Mouse (Mus musculus) splenic B cell, adult 2 months (primary cell): Measurements from ENCODE around the gene Hacd1.

Source experiments
- DNase-seq: peaks from one replicate; pipeline ENCODE4 v3.0.0-alpha.2; 2011; ENCODE audit warnings: low read depth, low spot score
- H3K27me3 ChIP-seq: 2 replicates; pipeline ENCODE4 v1.6.1; 2012; ENCODE audit warnings: mild to moderate bottlenecking, low read length, moderate library complexity, mixed read lengths; ENCODE audit not compliant: control insufficient read depth, poor library complexity, insufficient read depth, severe bottlenecking
- H3K36me3 ChIP-seq: 2 replicates; pipeline ENCODE4 v1.6.1; 2012; ENCODE audit warnings: mild to moderate bottlenecking, low read length, moderate library complexity, mixed read lengths; ENCODE audit not compliant: control insufficient read depth, poor library complexity, insufficient read depth, severe bottlenecking

Gene Hacd1

DNA sequence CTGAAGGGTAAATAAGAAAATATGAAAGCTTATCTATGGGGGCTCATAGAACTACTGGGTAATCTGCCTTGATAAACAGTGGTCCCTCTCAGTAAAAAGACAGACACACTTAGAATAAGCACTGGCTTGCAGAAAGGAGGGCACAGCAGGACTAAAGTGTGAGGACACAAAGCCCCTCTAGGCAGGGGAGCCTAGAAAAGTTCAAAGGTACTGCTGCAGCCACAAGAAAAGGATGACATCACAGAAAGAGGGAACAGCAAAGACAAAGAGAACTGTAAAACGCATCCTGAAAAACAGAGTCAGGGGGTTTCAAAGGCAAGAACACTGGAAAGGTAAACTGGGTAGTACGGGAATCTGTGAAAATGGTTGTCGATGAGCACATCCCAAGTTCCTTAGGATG lies 2.3 kb downstream of the Hacd1 start:
- Histone ChIP-seq H3K27me3 (no peaks in the 10 kb centered on the region), H3K36me3 (no peaks in the 10 kb centered on the region)
- DNase-seq = no peak

- no peaks in the 10 kb centered on the region for H3K36me3 ChIP-seq
- DNase-seq = no peak
- H3K27me3 ChIP-seq = no peaks in the 10 kb centered on the region
Measured at GRCm38 (mm10) chr2:14048808-14049207, 7.1 kb downstream of the Hacd1 start.

DNA sequence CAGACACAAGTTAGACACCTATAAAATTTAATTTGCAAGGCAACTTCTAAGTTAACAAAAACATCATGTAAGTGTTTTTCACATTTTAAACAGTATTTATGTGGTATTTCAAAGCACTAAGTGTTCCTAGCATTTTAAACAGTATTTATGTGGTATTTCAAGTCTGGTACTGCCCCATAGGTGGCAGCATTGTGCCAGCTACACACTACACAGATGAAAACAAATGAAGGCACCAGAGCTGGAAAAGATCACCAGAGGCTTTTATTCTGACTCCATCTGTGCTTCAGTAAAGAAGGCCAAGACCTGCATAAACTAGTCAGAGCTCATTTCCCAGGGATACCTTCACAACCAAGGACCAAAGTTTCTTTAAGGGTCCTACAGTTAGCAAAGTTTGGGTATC lies 7.6 kb downstream of the Hacd1 start:
- Histone ChIP-seq H3K27me3 (no peaks in the 10 kb centered on the region), H3K36me3 (no peaks in the 10 kb centered on the region)
- DNase-seq = peak; percentile 84

DNA sequence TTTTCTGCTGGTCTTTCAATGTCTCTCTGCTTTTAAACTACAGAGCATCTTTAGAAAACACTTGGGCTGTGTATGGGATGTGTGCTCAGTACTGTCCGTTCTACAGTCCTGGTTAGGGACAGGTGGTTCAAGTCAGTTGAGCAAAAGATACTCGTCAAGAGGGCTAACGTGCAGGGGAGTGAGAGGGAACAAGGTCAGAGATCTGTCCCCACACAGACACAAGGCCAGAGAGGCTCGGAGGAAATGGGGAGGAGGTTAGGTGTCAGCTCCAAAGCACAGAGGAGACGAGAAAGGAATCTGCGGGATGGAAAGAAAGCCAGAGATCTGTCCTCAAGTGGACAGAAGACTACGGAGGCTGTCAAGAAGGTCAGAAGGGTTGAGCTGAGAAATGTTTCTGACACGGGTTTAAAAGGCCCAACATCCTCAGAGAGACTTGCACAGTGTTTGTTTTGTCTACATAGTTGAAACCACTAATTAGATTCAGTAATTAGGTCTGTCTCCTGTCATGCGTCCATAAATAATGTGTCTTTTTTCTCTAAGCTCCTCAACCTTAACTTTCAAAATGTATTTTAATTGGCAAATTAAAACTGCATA lies 12.3 kb downstream of the Hacd1 start:
- Histone ChIP-seq H3K27me3 (no peaks in the 10 kb centered on the region), H3K36me3 (no peaks in the 10 kb centered on the region)
- no peak for DNase-seq

- no peaks in the 10 kb centered on the region for H3K27me3 ChIP-seq
- H3K36me3 ChIP-seq = no peaks in the 10 kb centered on the region
- no peak for DNase-seq
Measured at GRCm38 (mm10) chr2:14043011-14043410, 12.9 kb downstream of the Hacd1 start.

- no peaks in the 10 kb centered on the region for H3K27me3 ChIP-seq
- H3K36me3 ChIP-seq = no peaks in the 10 kb centered on the region
- DNase-seq = no peak
Measured at GRCm38 (mm10) chr2:14041249-14041648, 14.7 kb downstream of the Hacd1 start.

GRCm38 (mm10) chr2:14019228-14019627 lies 36.7 kb downstream of the Hacd1 start:
- DNase-seq = no peak
- Histone ChIP-seq H3K36me3 (no peaks in the 10 kb centered on the region), H3K27me3 (no peaks in the 10 kb centered on the region)

GRCm38 (mm10) chr2:14005121-14005520 lies 50.8 kb downstream of the Hacd1 start:
- no peak for DNase-seq
- H3K36me3 ChIP-seq = no peaks in the 10 kb centered on the region

GRCm38 (mm10) chr2:13960136-13960535 lies 95.8 kb downstream of the Hacd1 start:
- no peak for DNase-seq
- Histone ChIP-seq H3K36me3 (no peaks in the 10 kb centered on the region), H3K27me3 (no peaks in the 10 kb centered on the region)

More at GRCm38 (mm10) chr2:14005121-14005520, 50.8 kb downstream of the Hacd1 start:
- no peaks in the 10 kb centered on the region for H3K27me3 ChIP-seq

DNA sequence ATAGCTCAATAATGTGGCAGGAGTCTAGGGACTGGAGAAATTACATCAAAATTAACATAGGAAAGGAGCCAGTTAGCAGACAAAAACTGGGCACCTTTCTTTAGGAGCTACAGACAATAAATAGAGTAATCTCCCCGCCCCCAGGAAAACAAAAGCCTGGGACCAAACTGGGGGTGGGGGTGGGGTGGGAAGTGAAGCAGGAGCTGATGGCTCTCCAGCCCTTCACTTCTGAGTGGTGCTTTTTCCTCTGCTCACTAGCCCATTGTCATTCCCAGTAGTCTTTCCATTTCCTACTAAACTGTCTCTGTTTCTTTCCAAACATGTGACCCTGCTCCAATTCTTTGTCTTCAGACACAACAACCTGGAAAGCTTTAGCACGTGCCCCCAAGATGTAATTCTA lies 99.5 kb downstream of the Hacd1 start:
- Histone ChIP-seq H3K27me3 (no peaks in the 10 kb centered on the region), H3K36me3 (no peaks in the 10 kb centered on the region)
- DNase-seq = no peak

DNA sequence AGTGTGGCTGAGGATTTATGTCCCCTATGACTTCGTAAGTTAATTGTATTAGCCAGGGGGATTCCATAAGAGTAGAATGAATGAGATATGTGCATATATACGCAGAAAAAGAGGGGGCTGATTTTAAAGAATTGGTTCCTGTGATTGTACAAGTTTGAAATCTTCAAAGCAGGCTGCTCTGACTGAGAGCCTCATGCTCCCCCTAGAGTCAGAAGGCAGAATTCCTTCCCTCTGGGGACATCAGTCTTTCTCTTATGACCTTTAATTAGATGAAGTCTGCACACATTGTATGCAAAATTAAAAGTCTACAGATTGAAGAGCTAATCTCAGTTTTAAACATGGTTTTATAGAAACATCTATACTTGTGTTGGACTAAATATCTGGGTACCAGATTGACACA lies 117.8 kb downstream of the Hacd1 start:
- Histone ChIP-seq H3K36me3 (no peaks in the 10 kb centered on the region), H3K27me3 (no peaks in the 10 kb centered on the region)
- DNase-seq = peak; percentile 38

DNA sequence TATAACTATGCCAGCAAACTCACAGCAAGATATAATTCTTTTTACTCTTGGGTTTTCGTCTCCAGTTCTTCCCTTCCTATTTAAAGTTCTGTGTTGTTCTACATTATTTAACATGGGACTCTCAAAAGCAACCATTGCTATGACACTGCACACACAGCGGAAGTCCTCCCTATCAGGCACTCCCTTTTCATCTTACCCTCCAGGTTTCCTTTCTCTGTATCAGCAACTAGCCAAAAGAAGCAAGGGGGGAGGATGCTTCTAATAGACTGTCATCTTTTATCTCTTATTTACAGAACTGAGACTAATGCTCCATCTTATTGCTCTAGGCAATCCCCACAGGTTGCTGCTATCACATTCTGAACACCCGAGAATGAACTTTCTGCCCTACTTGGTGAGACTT lies 120.6 kb downstream of the Hacd1 start:
- DNase-seq = no peak
- Histone ChIP-seq H3K36me3 (no peaks in the 10 kb centered on the region), H3K27me3 (no peaks in the 10 kb centered on the region)

DNA sequence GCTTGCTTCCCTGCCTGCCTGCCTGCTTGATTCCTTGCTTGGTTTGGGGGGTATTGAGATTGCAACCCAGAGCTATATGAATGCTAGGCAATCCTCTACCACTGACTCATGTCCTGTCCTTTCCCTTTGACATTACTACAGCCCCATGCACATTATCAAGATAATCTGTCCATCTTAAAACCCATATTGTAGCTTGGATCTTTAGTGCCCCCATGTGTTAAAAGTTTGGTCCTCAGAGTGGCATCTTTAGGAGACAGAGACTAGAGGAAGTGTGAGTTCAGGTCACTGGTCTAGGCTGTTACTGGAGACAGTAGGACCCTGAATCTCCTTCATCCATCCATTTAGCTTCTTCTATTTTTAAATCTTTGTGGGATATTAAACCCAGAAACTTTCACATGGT lies 123.7 kb downstream of the Hacd1 start:
- DNase-seq = no peak
- H3K36me3 ChIP-seq = no peaks in the 10 kb centered on the region
- no peaks in the 10 kb centered on the region for H3K27me3 ChIP-seq

DNA sequence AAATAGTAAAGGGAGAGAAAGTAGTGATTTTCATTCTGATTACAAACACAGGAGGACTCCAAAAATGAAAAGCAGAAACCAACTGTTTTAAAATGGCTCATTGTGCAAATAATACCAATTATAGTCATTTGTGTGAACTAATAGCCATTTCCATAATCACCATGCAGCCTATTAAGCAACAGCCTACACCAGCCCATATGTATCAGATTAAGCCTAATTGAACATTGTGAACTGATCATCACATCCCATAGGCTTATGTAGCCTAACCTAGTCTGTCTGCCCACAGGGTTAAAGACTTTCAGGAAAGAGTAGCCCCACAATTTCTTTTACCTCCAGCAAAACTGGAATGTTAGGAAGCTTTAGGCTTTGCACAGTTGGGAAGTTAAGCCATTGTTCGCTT lies 125.2 kb downstream of the Hacd1 start:
- Histone ChIP-seq H3K36me3 (no peaks in the 10 kb centered on the region), H3K27me3 (no peaks in the 10 kb centered on the region)
- no peak for DNase-seq

- no peak for DNase-seq
- Histone ChIP-seq H3K27me3 (no peaks in the 10 kb centered on the region), H3K36me3 (no peaks in the 10 kb centered on the region)
Measured at GRCm38 (mm10) chr2:13888568-13888967, 167.4 kb downstream of the Hacd1 start.

DNA sequence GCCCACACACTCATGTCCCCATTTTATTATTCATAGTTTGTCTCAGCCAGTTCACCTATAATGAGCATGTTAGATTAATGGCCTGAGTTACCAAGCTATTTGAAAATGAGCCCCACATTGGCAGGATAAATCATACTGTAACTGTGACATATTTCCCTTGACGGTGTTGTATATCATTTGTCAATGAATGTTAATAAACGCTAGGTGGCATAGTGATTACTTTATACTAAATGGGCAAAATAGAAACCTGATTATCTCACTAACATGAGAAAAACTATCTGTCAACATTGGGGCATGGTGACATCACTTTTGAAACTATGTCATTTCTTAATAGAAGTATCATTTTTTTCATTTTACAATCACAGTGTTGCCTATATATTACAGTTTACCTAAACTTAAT lies 198.5 kb downstream of the Hacd1 start:
- H3K36me3 ChIP-seq = no peaks in the 10 kb centered on the region
- no peak for DNase-seq
- no peaks in the 10 kb centered on the region for H3K27me3 ChIP-seq
